Mouse (Mus musculus) kidney, adult 11 months (tissue): Measurements from ENCODE around the gene Olfr1417.

ENCODE experiments used
- DNase-seq: peaks from one replicate; pipeline ENCODE4 v3.0.0; 2022

Olfr1417 gene

DNA sequence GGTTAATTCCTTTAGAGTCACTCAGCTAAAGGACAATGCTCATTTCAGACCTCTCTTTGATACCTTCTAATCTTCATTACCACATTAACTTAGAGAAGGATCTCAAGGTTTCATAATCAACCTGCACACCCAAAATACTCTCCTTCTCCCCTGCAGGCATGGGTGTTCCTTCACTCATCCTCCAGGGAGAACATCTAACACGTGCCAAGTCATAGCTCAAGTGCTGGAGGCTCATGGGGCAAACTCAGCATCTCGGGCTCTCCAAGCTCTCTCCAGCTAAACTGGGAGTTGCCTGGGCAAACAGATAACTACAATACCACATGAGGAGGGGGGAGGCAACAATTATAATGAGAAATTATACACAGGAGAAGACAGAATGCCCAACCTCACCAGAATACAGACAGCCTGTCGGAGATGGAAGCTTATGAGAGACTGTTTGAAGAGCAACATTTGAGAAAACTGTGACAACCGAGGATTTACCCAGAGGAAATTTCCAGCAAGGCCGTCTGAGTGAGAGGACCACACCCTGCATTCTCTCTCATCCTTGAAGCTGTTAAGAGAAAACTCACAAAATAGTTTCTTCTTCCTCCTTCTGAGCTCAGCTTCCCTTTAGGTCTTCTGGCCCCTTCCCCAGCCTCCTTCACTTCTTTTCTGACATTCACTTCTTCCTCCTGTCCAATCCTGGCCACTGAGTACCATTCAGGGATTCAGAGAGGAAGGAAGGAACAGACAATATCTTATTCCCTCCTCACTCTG, 28.8 kb downstream of the Olfr1417 start:
- no peak for DNase-seq

DNA sequence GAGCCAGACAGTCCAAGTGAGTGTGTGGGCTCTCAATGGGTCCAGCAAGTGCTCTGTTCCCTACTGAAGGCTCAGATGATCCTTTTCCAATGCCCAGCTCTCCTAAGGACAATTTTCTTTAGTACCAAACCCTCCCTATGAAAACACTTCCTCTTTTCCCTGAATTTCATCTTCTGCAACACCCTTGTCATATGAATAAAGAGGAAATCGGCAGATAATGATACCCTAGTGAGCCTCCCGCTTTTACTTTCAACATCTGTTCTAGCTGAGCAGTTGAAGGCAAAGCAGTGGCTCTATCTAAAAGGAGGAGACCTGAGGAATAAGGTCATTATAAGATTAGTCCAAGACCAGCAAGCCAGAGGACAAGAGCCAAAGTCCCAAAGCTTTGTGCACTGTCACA, 30.6 kb downstream of the Olfr1417 start:
- DNase-seq: no peak

DNA sequence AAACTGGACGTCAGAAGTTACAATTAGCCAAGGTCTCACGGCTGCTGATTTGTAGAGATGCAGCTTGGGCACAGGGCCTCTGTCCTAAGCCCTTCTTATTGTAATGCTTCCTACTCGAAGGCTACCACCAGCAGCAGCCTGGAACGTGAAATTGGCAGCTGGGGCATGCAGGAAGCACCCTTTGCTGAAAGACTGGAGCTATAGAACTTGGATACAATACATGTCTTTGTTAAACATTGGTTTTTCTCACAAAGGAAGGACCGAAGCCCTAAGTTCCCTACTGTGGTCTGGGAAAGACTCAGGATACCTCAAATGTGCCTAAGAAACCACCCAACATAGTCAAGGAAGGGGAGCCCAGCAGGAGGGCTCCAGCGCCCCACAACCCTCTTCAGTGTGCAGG, 31.2 kb downstream of the Olfr1417 start:
- DNase-seq: no peak

DNA sequence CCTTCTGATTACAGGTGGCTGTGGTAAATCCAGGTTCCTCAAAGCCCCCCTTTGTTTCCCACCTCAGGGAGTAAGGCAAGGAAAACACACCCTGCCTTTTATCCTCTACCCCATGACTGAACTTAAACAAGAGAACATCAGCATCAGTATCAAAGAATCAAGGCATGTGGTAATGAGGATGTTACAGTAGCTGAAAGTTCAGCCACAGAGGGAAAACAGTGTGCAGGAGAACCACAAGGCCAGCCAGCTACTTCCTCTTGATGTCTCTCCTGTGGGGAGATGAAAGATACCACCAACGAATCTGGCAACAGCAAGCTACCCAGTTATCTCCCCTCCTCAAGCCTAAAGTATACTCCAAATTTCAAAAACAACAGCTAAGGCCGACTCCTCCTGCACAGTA, 31.8 kb downstream of the Olfr1417 start:
- no peak for DNase-seq

DNA sequence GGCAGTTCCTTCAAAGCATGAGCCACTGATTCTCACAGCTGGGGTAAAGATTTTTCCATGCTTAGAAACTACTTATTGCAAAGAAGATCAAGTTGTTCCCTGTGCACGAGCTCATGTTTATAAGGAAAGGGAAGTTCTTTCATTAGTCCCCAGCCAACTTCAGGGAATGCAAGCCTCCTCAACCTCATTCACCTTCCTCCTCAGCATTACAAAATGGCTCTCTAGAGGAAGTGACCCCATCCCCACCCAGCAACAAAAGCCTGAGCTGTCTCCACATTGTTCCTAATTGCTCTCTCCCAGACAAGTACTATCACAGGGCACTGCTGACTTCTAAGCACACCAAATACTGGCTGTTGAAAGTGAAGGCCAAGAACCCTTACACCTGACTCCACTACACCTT, 34.6 kb downstream of the Olfr1417 start:
- DNase-seq: no peak

DNA sequence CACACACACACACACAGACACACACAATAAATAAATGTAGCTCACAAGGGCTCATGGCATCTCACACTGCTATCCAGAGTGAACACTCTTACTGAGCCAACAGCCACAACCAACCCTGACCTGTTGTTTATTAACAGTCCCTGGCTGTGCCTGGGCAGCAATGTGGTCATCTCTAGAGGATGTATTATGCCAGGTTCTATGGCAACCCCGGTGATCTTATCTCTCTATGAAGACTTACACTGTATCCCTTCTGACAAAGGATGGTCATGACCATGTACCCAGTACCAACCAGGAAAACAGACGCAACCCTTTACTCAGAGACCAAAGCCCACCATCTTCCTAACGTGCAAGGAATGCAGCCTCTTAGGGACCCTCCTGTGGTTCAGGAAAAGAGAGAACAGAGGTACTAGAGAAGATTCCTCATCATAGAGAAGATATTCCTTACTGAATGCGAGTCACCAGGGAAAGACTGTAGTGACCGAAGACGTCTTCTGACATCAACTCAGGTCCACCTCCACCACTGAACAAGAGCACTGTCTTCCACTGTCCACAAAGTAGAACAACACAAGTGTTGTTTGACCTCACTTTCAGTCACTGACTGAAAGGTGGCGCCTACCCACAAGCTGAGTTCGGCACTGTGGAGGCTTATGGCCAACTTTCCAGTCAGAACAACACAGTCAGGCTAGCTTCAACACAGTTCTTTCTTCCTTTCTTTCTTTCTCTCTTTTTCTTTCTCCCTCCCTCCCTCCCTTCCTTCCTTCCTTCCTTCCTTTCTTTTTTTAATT, 38.3 kb downstream of the Olfr1417 start:
- DNase-seq: no peak

DNA sequence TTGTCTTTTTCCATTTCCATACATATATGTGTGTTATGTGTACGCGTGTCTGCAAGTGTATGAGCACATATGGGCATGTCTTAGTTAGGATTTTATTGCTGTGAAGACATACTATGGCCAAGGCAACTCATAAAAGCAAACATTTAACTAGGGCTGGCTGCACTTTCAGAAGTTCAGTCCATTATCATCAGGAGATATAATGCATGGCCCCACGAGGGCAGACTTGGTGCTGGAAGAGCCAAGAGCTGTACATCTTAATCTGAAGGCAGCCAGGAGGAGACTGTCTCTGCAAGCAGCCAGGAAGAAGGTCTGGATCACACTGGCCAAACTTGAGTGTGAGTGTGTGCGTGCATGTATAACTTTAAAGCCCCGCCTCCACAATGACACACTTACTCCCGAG, 44.6 kb downstream of the Olfr1417 start:
- DNase-seq: no peak

DNA sequence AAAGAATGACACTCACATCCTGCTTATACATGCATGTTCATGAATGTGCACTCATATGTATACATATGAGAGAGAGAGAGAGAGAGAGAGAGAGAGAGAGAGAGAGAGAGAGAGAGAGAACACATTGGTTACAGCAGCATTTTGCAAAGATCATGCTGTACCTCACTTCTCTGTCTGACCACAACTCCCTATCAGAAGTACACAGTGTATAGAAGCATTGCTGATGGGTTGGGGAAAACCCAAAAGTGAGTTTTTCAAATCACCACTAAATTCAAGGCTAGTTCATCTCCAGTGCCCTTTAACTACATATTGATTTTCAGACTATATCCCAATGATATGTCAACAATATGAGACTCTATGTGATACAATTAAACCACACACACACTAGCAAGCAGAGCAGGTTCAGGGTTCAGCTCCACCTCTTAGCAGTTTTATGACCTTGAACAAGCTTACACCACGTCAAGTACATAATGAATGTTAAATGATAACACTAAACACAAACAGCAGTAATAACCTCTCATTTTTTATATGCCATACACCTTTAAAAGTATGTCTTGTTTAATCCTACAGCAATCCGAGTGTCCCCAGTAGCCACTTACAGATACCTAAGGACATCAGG, 45.2 kb downstream of the Olfr1417 start:
- DNase-seq: no peak

DNA sequence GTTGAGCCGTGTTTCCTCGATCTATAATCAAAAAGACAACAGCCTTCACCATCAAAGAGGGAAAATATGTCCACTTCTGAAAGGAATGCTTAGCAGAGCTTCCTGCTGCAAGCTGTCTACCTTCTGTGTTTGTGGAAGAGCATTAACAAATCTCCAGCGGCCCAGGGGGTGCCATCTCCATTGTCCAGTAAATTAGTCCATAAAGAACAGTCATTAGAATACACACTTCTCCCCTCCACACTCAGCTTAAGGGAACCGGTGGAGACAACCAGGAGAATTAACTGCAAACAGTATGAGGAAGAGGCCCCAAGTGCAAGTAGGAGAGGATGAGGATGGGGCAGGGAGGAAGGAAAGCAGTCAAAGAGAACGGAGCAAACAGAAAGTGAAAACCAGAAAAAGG, 47.2 kb downstream of the Olfr1417 start:
- no peak for DNase-seq

DNA sequence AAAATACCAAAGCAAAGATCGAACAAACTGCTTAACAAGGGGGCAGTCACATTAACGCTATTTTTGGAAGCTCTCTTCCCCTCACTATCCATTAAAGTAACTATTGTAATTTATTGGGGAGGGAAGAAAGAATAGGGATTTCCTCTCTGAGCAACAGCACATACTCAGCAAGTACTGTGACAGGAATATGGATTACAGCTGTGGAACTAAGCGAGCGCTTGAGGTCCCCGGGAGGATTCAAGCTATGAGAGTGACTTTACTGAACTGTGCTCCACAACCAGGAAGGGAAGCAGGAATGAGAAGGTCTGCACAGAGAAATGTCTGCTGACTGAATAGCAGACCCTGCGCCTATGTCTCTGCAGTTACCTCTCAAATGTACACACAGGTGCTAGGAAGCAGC, 50.1 kb downstream of the Olfr1417 start:
- DNase-seq: no peak

DNA sequence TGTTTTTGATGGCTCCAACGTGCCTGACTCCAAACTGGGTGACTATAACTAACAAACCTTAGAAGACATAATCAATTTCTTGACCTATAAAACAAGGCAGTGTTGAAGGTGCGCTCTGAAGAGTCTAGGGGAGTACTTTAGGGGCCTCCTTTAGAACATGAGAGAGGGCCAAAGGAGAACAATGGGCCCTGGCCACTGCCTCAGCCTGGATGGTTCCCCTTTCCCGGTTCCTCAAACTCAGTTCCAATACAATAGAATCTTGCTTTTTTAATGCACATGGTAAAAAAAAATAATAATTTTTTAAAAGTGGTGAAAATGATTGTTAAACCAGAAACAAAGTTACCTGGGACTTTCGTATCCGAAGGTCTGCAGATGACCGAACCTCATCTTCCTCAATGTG, 51.2 kb downstream of the Olfr1417 start:
- no peak for DNase-seq

DNA sequence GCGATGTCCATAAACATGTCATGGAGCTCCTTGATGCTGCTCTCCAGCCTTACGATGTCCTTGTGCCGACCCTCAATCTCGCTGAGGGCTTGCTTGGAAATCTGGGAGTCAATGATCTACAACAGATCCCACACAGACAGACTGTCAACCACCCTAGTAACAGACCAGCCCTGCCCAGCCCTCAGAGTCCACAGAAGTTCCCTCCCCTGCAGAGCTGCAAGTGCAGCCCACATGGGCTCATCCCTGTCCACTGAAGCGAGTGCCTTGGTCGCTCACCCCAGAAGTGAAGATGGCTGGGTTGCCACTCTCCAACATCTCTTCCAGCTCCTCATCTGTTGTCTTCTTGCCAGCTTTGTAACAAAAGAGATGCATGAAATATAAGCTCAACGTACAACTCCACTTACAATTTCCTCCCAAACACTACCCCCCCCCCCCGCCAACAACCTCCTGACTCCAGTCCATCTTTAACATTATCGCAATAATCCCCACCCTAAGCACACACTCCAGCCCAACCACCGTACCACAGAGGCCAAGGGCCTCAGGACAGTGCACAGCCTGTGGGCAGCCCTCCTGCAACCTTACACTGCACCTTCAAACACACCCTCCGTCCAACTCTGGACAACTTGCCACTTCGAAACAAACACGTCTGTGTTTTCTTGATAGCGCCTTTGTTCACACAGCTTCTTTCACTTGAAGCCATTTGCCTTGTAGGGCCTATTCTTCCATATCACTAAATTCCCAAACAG, 53.4 kb downstream of the Olfr1417 start:
- DNase-seq: no peak

DNA sequence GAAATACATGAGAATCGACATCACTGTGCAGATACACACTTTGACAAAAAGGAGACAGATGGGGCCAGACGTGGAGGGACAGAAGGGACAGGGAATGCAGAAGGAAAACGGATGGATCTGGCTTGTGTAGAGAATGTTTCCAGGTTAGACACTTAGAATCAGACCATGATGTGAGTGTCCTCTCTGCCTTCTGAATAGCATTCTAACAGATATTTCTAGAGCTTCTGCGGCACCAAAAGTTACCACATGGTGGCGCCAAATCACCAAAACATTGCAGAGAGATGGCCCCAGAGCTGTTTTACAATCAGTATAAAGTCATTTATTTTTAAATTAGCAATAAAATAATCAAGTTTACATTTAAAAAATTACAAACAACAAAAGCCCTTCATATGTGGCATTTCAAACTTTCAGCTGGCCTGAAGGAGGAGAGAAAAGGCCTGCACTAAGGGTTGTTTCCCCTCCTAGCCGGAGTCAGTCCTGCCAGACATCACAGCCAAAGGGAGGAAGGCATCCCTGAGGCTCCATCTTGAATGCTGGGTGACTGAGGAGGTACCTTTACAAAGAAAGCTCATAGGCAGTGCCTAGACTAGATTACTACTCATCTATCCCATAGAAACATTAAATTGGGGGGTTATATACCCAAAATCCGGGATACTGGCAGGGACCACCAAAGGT, 61.7 kb downstream of the Olfr1417 start:
- DNase-seq: peak; percentile 31
